Mouse (Mus musculus): ENCODE data around the gene Lamtor1.

- TF ChIP-seq CTCF (IDR thresholded peaks at IDR 0.05; ENCODE audit: borderline replicate concordance, control insufficient read depth, extremely low read depth, insufficient read depth, low read length, poor library complexity) (no peak), POLR2A (IDR thresholded peaks at IDR 0.05; ENCODE audit: control insufficient read depth, extremely low read depth, insufficient read depth, low read length, poor library complexity) (no peak)
Observed at GRCm38 (mm10) chr7:101963621-101964020, 57.9 kb downstream of the Lamtor1 start.
